Mouse (Mus musculus) liver, postnatal 0 days (tissue): ENCODE measurements around the gene Ccdc77.

Experiments used
- CTCF ChIP-seq: sonication (generic); IDR thresholded peaks from 2 replicates; pipeline ENCODE4 v1.5.1; 2016; ENCODE audit warnings: antibody characterized with exemption, low read depth
- EP300 ChIP-seq: IDR thresholded peaks from 2 replicates; pipeline ENCODE4 v1.6.1; 2016; ENCODE audit warnings: antibody characterized with exemption, low read depth, mild to moderate bottlenecking

DNA sequence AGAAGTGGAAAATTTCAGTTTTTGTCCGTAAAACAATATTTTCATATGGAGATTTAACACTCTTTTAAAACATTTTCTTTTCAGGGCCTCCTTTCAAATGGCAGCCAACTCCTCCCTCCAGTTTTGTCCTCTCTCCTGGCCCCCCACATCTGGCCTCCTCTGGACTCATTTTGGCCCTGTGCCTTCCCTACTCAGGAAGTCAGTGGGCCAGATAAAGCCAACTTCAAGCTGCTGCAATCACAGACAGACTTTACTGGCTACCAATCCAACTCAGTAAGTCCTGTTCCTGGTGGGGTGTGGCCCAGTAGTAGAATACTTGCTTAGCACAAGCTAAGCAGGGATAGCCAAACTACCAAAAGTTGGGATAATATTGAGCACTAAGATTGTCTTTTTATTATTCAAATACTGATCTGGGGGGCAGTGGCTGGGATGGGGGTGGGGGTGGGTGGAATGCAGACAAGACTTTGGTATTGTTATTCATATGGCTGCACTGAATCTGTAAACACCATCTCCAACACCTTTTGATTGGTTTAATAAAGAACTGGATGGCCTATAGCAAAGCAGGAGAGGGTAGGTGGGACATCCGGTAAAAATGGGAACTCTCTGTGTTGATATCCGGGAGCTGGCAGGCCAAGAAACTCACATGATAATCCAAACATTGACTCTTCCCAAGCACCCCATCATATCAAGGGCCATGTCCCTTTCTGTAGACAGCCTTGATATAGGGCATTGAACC, 57.1 kb downstream of the Ccdc77 start:
- TF ChIP-seq CTCF (no peak), EP300 (no peak)
